Mouse (Mus musculus) spleen, adult 2 months (tissue): ENCODE measurements around the gene Trp73.

Experiments used
- CTCF ChIP-seq: fragments of 200-500 bp; IDR thresholded peaks from 2 replicates; pipeline ENCODE4 v1.5.1; 2011; ENCODE audit warnings: mild to moderate bottlenecking, inconsistent platforms; ENCODE audit not compliant: insufficient read depth, insufficient read length, insufficient replicate concordance; ENCODE audit errors: extremely low read depth
- POLR2A ChIP-seq: fragments of 200-500 bp; IDR thresholded peaks from 2 replicates; pipeline ENCODE4 v1.6.1; 2011; ENCODE audit warnings: low read depth, low read length, inconsistent platforms

- TF ChIP-seq POLR2A: no peak
- no peak for TF ChIP-seq CTCF
Measured at GRCm38 (mm10) chr4:154028066-154028465, 111.9 kb downstream of the Trp73 start.
